ENCODE assay signal across 17 mouse cellular contexts in genomic region chr19:53552795-53553194, GRCm38 (mm10). TPM values are rescaled to one million over a fixed set of nuclear protein-coding genes. Genes with fewer than 3 reads are reported as not detected.
DNase-seq lines count a peak whose midpoint lies in the region; ATAC-seq and TF ChIP-seq lines count a peak whose summit lies in the region.
"Had no signal": no experiment of that assay in that cellular context is flagged by ENCODE, and none has a peak within 500 bp of the region (broad histone marks: within the 10 kb centered on the region; RNA-seq: fewer than 3 reads in every experiment).

No protein-coding gene starts in this region.

- ATAC-seq in heart, embryonic 13.5 days (ENCODE audit: extremely low read depth, insufficient number of reproducible peaks, low FRiP score, low TSS enrichment), result no peak
- no peak for ATAC-seq in lung, embryonic 14.5 days (ENCODE audit: insufficient read depth)
- no peak for ATAC-seq in frontal cortex, adult (ENCODE audit: low TSS enrichment)
- ATAC-seq: inflammation-experienced regulatory T-cells, adult 6 months had no signal

- DNase-seq in heart, postnatal 36 days, result no peak
- peak; percentile 51 for DNase-seq in lung, embryonic 14.5 days
- no peak for DNase-seq in lung, postnatal 4 days
- DNase-seq in ES-E14 (ENCODE audit: low read depth, low spot score), result no peak
- peak; percentile 67 for DNase-seq in fibroblast of lung, adult 2 months (ENCODE audit: low read depth)
- DNase-seq in heart, adult 18-20 months, result no peak
- DNase-seq: cerebellum, adult 9-10 months; gastrocnemius, adult 2 months; retina, postnatal 1 day had no signal

- intact Hi-C loops in heart, postnatal 36 days (cut with DNase I), result no loop called here

- WGBS in heart, embryonic 13.5 days, result 41% methylated on average over 6 of the region's 6 CpGs
- 42% methylated on average over 6 of the region's 6 CpGs for WGBS in lung, embryonic 14.5 days

- no peaks in the 10 kb centered on the region for H3K27me3 ChIP-seq in heart, embryonic 13.5 days (replicated peaks)
- 0 out of 2 replicates have a peak, but pooled peaks cover 4% of the 10 kb centered on the region for H3K27me3 ChIP-seq in lung, embryonic 14.5 days (ENCODE audit: insufficient read depth, low read length)
- H3K27me3 ChIP-seq: limb, embryonic 13.5 days; neural tube, embryonic 13.5 days had no signal

- no peaks in the 10 kb centered on the region for H3K36me3 ChIP-seq in heart, embryonic 13.5 days
- H3K36me3 ChIP-seq in lung, embryonic 14.5 days (ENCODE audit: insufficient read depth), result no peaks in the 10 kb centered on the region
- H3K36me3 ChIP-seq in ES-E14 (ENCODE audit: control insufficient read depth, insufficient read depth, low read length, poor library complexity, severe bottlenecking), result no peaks in the 10 kb centered on the region
- H3K36me3 ChIP-seq: hindbrain, embryonic 10.5 days; limb, embryonic 13.5 days; neural tube, embryonic 13.5 days had no signal

- H3K9ac ChIP-seq in heart, embryonic 13.5 days, result no peak overlapping the region
- no peak overlapping the region for H3K9ac ChIP-seq in lung, embryonic 14.5 days
- H3K9ac ChIP-seq in ES-E14 (ENCODE audit: insufficient read depth, low read depth, low read length, poor library complexity, severe bottlenecking), result peak overlapping the region; percentile 59; the same call in 1 of the 2 replicates
- H3K9ac ChIP-seq: limb, embryonic 13.5 days; neural tube, embryonic 13.5 days had no signal

- no peaks in the 10 kb centered on the region for H3K9me3 ChIP-seq in heart, embryonic 13.5 days
- H3K9me3 ChIP-seq in lung, embryonic 14.5 days (ENCODE audit: low read depth, low read length), result no peaks in the 10 kb centered on the region
- no peaks in the 10 kb centered on the region for H3K9me3 ChIP-seq in ES-E14 (ENCODE audit: control insufficient read depth, insufficient read depth, low read depth, low read length)
- H3K9me3 ChIP-seq: hindbrain, embryonic 10.5 days; limb, embryonic 13.5 days; neural tube, embryonic 13.5 days had no signal

- H3K4me1 ChIP-seq in heart, embryonic 13.5 days, result peaks cover 31% of the 10 kb centered on the region
- H3K4me1 ChIP-seq in lung, embryonic 14.5 days (ENCODE audit: insufficient read depth), result no peaks in the 10 kb centered on the region
- peaks cover 7 to 38% of the 10 kb centered on the region in 2 experiments for H3K4me1 ChIP-seq in ES-E14 (ENCODE audit: control insufficient read depth in 2 of 2, insufficient read depth in 2 of 2, low read length in 2 of 2, poor library complexity in 1 of 2)

- TF ChIP-seq CTCF in lung, embryonic 14.5 days (IDR thresholded peaks at IDR 0.05; ENCODE audit: low read depth), result no peak

- H3K4me2 ChIP-seq in heart, embryonic 13.5 days, result no peak overlapping the region
- no peak overlapping the region for H3K4me2 ChIP-seq in lung, embryonic 14.5 days
- H3K4me2 ChIP-seq: limb, embryonic 13.5 days; neural tube, embryonic 13.5 days had no signal

- in situ Hi-C loops in ES-E14 (cut with MboI; ENCODE audit: low sequenced_read_pairs in 2 of 2, unreplicated experiment in 2 of 2), result no loop called here

- H3K4me3 ChIP-seq in heart, embryonic 13.5 days, result no peak overlapping the region
- H3K4me3 ChIP-seq in lung, embryonic 14.5 days (ENCODE audit: low read depth, low read length), result no peak overlapping the region
- H3K4me3 ChIP-seq in ES-E14 (ENCODE audit: insufficient read depth in 1 of 2, low read depth in 1 of 2, low read length in 2 of 2, poor library complexity in 1 of 2, severe bottlenecking in 1 of 2), result 0 out of 4 replicates have a peak overlapping the region, but pooled peaks of 1 of the 2 experiments have one; percentile 22
- H3K4me3 ChIP-seq: gastrocnemius, adult 2 months; hindbrain, embryonic 10.5 days; layer of hippocampus, adult 2 months; left cerebral cortex, adult 2 months; limb, embryonic 13.5 days; neural tube, embryonic 13.5 days had no signal

- 0 out of 2 replicates have a peak overlapping the region, but pooled peaks have one; percentile 12 for H3K27ac ChIP-seq in heart, embryonic 13.5 days (replicated peaks)
- no peak overlapping the region for H3K27ac ChIP-seq in lung, embryonic 14.5 days (ENCODE audit: low read depth)
- peak overlapping the region; percentile 60; the same call in 1 of the 2 replicates for H3K27ac ChIP-seq in ES-E14 (ENCODE audit: insufficient read depth, low read depth, low read length, poor library complexity, severe bottlenecking)
- H3K27ac ChIP-seq: gastrocnemius, adult 2 months; hindbrain, embryonic 10.5 days; layer of hippocampus, adult 2 months; left cerebral cortex, adult 2 months; limb, embryonic 13.5 days; neural tube, embryonic 13.5 days had no signal

TF ChIP-seq in ES-E14, 5 proteins besides CTCF, POLR2A, EP300 and RAD21:
- TF ChIP-seq ZC3H11A (IDR thresholded peaks at IDR 0.05; ENCODE audit: borderline replicate concordance, low read depth, low read length) (no peak), MAFK (IDR thresholded peaks at IDR 0.05; ENCODE audit: insufficient read depth, low read depth, low read length) (peak; percentile 81)

RNA-seq across cellular contexts. Expression of gene Dusp5, which starts 23.9 kb away (rescaled TPM):
- polyA plus RNA-seq in heart, embryonic 13.5 days (2015; fragmentation: Nextera tagmentation; extraction: Ambion mirVana), result 7.8 and 8.0 TPM in 2 replicates
- total RNA-seq in heart, postnatal 36 days (2021), result 10 to 100 TPM in 1 of 2 experiments, 1 to 10 TPM in 1; 4.1 to 12.8 TPM
- polyA plus RNA-seq in lung, embryonic 14.5 days (2014; fragmentation: Nextera tagmentation; extraction: Ambion mirVana), result 7.3 and 8.9 TPM in 2 replicates
- total RNA-seq in ES-E14 (2012; rRNA removed), result 12.7 and 24.1 TPM in 2 replicates
- total RNA-seq in heart, adult 18-20 months (2021), result 1 to 10 TPM; 3.3 to 4.2 TPM

RNA-seq across cellular contexts. Expression of gene Nutf2-ps1, which starts 36.1 kb away (rescaled TPM):
- 283 and 325 TPM in 2 replicates for polyA plus RNA-seq in heart, embryonic 13.5 days (2015; fragmentation: Nextera tagmentation; extraction: Ambion mirVana)
- 10 to 100 TPM; 68.3 to 78.2 TPM for total RNA-seq in heart, postnatal 36 days (2021)
- 389 and 445 TPM in 2 replicates for polyA plus RNA-seq in lung, embryonic 14.5 days (2014; fragmentation: Nextera tagmentation; extraction: Ambion mirVana)
- total RNA-seq in ES-E14 (2012; rRNA removed), result 38.3 and 48.2 TPM in 2 replicates
- total RNA-seq in heart, adult 18-20 months (2021), result 10 to 100 TPM; 61.0 to 86.5 TPM

RNA-seq across cellular contexts. Expression of gene Smc3, which starts 47.4 kb away (rescaled TPM):
- 38.3 and 41.4 TPM in 2 replicates for polyA plus RNA-seq in heart, embryonic 13.5 days (2015; fragmentation: Nextera tagmentation; extraction: Ambion mirVana)
- total RNA-seq in heart, postnatal 36 days (2021), result 10 to 100 TPM; 22.8 to 23.7 TPM
- 75.0 and 76.1 TPM in 2 replicates for polyA plus RNA-seq in lung, embryonic 14.5 days (2014; fragmentation: Nextera tagmentation; extraction: Ambion mirVana)
- total RNA-seq in ES-E14 (2012; rRNA removed), result 54.8 and 76.0 TPM in 2 replicates
- 10 to 100 TPM; 20.2 to 22.6 TPM for total RNA-seq in heart, adult 18-20 months (2021)

Comparison
In these comparisons a context has a peak if more than half of its experiments do, and no peak if none do; other contexts are left out.
1. DNase-seq: peak in lung, embryonic 14.5 days (single experiment) and fibroblast of lung, adult 2 months (single experiment); none in heart, postnatal 36 days (0 of 2), lung, postnatal 4 days (0 of 2), ES-E14 (single experiment) and heart, adult 18-20 months (0 of 2).